Mouse (Mus musculus) gastrocnemius, postnatal 10 days (tissue): ENCODE measurements around the gene Pak2. TPM values are rescaled to one million over a fixed set of nuclear protein-coding genes. Genes with fewer than 3 reads are reported as not detected.
"Not testable (repeated sequence)": the region's sequence is repeated elsewhere in the genome, so short reads cannot be mapped to it uniquely, and the experiment has no call there.

Experiments
- DNase-seq: peaks from one replicate; pipeline ENCODE4 v3.0.0; 2021; ENCODE audit warnings: mixed read lengths
- long read RNA-seq, 2 experiments: library from polyadenylated mRNA; stranded (forward); transcript quantifications; one replicate each; pipeline ENCODE4 v2.0.0; 2021
- total RNA-seq, 2 experiments: library from RNA; stranded (reverse); gene quantifications; 2 replicates each; pipeline ENCODE4 v1.2.3; 2021

Pak2 gene
- total RNA-seq: 10 to 100 TPM; 22.7 to 26.7 TPM
- long read RNA-seq, experiment 1, full-length matches to known transcripts: 15 of 19 reads
- long read RNA-seq, experiment 1, partial matches to known transcripts: 4 of 19 reads
- long read RNA-seq, experiment 1, other reads (novel, unspliced or antisense): 0 of 19 reads
- long read RNA-seq, experiment 2, full-length matches to known transcripts: 15 of 17 reads
- long read RNA-seq, experiment 2, partial matches to known transcripts: 1 of 17 reads
- long read RNA-seq, experiment 2, other reads (novel, unspliced or antisense): 1 of 17 reads

DNA sequence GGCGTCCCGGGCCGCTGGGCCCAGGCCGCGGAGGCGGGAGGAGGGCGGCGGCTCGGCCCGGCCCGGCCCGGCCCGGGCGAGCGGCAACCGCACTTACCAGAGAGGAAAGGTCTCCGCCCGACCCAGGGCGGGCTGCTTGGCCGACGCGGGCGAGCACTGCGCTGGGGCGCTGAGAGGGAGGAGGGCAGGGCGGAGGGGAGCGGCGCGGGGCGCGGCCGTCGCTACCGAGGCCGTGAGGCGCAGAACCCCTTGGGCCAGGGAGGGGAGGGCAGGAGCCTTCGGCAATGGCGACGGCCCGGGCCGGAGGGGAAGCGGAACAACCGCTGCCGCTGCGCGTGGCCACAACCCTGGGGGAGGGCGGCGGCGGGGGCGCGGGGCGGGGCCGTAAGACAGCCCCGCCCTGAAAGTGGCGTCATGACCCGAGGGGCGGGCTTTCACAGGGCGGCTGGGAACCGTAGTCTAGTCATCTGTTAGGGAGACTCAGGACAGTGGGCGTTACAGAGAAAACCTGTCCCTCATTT is at the start of gene Pak2:
Pak2 (minus strand) TSS at position 352 of the 521 bp plus-strand sequence.
- DNase-seq: peak; percentile 89

DNA sequence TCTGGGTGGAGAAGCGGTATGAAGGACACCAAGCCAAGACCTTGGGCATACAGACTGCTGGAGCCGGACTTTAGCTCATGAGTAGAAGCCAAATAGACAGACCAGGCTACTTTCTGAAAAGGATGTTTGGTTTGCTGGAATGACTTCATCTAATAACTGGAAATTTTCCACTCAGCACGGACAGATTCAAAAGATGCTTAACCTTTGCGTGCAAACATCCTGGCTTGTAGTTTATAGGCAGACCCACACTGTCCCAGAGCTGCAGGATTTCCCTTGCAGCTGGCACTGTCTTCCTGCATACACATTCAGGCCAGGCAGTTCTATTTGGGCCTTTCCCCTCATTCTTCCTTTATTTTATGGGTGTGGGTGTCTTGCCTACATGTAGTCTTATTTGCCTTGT is 47.9 kb upstream of the Pak2 start:
- DNase-seq: no peak

DNA sequence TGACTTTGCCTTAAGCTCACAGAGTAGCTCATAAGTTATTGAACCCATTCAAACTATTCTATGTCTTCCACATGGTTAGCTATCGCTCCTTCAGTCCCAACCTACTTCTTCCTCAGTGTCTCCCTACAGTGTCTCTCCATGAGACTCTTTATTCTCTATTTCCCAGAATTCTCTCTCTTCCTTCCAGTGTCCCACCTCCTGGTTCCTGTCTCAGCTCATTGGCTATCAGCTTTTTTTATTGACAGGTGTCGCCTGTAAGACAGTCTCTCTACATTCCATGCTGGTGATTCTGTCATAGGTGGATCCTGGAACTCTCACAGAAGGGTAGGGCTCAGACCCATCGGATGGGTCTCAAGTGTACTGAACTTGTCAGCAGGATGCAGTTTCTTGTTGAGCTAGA is 46.2 kb upstream of the Pak2 start:
- no peak for DNase-seq

DNA sequence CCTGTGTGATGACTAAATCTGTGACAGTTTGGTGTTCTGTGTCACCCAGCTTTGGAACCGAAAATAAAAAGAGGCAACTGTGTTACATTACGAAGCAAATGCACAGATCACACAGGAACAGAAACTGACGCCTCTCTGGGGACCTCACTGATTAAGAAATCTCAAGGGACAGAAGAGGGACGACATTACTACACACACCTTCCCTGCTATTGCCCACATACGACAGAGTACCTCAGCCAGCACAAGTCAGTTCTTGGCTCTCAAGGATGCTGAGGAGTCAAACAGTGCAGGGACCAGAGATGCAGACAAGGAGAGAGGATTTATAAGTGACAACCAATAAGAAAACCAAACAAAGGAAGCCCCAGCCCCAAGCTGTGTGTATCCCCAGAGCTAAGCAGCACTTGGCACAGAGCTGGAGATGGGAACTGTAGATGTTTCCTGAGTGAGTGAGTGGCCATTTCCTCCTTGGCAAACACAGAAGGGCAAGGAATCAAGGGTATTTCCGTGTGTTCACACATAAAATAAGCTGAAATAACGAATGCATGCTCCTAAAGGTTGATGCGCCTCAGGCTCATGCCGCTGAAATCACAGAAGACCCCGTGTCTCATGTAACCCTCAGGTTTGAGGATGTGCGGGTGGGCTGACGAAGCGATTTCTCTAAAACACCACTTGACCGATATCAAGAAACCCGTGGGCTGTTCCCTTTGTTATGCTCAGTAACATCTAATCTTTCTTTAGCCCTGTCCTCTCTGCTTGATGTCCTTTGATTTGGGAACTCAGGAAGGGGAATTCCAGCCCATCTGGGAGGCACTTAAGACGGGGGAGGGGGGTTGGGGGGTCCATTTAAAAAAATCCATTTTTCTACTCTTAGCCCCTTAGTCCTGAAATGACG is 45.5 kb upstream of the Pak2 start:
- no peak for DNase-seq

DNA sequence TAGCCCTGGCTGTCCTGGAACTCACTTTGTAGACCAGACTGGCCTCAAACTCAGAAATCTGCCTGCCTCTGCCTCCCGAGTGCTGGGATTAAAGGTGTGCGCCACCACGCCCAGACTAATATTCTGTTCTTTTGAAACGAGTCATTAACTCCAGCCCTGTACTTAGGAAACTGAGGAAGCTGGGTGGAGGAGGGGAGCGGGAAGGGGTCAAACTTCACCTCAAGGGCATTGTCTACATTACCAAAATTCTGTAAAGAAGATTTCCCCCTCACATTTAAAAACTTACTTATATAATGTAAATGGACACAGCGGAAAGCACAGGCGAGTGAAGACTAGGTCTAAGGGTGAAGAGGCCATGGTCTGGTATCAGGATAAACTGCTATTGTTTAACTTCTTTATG is 44.9 kb upstream of the Pak2 start:
- DNase-seq: no peak

DNA sequence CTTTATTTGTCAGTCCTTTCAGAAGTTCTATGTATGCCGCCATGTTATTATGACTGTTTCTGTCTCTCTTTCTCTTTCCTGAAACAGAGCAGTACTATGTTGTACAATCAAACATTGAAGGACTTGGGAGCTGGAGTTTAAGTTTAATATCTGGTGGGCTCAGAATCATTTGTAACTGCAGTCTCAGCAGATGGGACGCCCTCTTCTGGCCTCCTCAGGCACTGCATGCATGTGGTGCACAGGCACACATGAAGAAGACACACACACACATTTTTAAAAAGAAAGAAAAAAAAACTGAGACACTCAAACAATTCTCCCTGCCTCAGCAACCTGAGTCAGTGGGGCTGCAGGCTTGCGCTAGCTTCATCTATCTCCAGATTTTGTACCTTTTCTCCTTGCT is 41.3 kb upstream of the Pak2 start:
- DNase-seq: no peak

DNA sequence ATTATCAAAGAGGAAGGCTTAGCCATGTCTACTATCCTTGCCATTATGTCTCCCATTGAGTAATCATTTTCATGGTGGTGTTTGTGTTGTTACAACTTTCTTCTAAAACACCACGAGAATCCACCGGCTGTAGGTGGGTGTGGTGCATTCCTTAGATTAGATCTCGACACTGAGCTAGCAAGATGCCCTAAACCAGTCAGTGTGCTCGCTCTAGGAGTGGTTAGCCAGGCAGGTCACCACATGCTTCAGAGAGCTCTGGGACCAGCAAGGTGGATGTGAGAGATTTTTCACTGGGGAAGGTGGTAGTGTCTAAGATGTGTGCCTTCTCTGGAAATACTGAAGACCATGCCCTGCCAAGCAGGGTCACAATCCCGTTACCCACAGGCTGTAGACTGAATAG is 37.0 kb upstream of the Pak2 start:
- no peak for DNase-seq

DNA sequence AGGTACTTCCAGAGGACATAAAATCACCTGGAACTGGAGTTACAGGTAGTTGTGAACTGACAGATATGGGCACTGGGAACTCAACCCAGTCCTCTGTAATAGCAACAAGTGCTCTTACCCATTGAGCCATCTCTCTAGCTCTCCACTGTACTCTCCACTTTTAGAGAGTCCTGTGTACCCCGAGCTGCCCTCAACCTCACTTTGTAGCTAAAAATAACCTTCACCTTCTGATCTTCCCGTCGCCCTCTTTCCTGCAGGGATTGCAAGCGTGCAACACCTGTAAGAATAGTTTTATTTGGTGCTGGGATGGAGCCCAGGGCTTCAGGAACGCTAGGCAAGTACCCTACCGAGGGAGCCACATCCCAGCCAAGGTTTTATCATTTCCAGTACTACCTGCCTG is 36.6 kb upstream of the Pak2 start:
- DNase-seq: no peak

DNA sequence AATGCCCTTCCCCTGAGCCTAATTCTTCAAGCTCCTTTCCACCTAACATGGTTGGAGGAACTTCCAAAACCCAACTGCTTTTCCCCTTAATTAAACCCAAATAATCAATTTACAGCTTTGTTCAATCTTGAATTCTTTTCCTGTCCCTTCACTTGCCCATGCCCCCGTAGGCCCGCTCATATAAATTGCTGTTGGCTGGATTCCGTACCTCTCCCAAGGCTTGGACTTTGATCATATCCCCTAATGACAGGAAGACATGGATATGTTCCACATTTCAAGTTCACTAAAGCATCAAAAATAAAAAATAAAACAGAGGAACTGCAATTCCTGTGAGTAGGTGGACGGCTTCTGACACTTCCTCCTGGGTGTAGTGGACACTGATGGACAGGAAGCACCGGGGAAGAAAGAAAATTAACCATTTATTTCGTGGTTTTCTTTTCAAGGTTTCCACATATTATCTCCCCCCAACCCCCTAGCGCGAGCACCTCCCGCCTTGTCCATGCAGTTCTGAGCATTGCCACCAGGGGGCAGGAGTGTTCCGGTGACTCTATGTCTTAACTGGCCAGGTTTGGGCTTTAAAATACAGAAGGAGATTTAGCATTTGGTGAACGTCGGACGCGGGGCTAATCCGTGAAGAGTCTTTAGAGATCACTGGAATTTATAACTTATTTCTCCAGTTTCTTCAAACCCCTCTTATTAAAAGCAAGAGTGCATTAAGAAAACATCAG is 36.0 kb upstream of the Pak2 start:
- DNase-seq: peak; percentile 87

DNA sequence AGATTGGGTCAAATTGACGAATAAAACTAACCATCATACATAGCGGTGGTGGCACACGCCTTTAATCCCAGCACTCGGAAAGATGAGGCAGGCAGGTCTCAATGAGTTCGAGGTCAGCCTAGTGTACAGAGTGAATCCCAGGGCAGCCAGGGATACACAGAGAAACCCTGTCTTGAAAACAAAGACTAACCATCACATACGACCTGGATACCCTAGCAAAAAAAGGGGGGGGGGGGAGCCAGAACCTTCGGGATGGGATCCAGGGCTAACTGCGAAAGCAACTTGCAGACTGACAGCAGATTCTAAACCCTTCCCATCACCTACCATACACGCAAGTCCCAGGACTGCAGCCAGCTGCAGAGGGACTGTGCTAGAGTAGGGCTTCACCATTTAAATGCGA is 35.3 kb upstream of the Pak2 start:
- DNase-seq: no peak

DNA sequence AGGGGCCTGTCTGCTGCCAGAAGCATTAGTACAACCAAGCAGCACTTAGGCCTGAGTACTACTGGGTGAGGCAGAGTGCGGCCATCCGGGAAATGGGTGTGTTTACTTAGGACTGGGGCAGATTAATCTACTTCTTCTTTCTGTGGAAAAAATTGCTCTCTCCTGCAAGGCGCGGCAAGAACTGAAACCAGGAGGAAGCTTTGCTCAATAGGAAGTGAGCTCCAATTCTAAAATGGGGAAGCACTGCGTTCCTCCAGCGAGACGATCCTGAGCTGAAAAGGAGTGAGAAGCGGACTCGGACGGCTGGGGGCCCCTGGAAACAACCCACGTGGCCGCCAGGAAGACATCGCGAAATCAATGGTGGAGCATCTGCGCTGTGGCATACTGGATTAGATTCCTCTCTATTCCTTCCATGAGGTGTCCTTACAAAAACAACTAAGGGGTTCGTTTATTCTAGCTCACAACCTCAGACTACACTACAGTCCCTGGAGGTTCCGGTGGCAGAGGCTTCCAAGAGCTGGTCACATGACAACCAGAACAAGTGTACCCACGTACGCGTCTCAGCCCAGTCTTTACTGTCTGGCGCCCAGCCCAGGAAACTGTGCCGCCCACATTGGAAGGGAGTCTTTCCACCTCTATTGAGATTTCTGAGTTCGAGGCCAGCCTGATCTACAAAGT is 34.5 kb upstream of the Pak2 start:
- DNase-seq: no peak

DNA sequence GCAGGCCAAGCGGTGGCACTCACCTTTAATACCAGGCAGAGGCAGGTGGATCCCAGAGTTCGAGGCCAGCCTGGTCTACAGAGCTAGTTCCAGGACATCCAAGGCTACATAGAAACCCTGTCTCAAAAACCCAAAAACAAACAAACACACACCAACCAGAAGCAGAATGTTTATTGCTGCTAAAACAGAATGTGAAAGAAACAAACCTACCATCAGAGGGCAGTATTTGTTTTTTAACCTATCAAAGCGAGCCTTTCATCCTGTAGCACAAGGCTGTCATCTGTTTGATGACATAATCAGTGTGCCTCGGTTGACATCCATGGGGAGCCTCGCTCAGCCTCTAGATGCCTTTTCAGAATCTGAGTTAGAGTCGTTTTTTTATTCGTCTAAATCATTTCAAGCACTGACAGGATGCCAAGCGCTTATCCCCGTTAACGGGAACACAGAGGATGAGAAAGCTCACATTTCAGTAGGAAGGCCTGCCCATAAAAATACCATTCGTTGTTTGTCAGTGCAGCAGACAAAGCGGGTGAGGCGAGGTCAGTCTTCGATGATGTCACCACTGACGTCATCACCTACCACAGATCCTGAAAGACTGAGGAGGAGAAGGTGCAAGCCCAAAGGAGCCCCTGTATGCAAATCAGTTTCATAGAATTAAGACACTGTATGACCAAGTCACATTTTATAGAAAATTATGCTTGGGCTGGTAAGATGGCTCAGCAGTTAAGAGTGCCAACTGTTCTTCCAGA is 32.0 kb upstream of the Pak2 start:
- no peak for DNase-seq

DNA sequence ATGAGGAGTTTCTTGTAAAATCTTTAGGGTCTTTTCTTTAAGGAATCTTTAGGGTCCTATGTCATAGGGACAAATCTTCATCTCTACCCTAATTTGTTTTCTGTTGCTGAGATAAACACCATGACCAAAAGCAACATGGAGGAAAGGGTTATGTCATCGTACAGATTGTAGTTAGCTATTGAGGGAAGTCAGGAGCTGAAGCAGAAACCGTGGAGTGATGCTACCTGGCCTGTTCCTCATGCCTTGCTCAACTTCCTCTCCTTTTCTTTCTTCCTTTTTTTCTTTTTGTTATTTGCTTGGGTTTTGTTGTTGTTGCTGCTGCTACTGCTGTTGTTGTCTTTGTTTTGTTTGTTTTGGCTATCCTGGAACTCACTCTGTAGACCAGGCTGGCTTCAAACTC is 29.4 kb upstream of the Pak2 start:
- DNase-seq: no peak

DNA sequence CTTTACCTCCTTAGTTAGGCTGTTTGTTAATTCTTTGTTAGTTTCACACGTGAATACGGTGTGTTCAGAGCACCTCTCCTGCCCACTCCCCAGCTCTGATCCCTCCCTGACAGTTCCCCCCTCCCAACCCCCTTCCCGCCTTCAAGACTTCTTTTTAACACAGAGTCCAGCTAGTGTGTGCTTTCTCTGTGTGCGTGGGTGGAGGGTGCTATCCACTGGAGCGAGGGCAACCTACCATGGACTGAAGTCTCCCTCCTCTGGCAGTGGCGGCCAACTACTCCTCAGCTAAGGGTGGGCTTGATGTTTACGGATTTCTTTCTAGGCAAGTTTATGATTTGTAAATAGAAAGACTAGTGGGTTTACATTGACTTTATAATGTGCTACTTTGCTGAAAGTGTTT is 29.0 kb upstream of the Pak2 start:
- DNase-seq: no peak

DNA sequence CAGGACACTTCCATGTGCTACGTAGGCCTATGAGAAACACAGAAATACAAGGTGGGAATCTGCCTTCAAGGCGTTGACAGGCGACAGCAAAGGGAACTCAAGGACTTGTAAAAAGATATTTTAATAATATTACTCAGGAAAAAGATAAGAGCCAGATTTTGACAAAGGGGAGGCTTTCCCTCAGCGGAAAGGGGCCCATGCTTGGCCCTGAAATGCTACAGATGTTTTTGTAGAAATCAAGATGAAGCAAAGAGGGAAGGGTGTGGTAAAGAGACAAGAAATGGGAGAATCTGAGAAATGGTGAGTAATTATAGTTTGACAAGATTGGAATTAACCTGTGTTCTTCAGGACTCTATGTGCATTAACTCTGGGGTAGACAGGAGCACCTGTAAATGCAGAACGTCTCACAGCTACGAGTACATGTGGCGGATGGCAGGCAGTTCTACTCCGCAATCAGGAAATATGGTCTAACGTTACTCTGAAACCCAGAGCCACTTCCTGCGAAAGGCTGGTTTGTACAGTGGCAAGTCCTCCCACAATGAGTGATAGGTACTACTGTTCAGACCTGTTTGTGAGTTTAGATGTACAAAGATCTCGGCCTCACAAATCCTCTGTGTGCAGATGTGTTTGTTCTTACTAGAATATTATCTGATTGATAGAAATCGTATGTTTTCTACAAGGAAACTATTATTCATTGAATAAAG is 28.4 kb upstream of the Pak2 start:
- DNase-seq: no peak

DNA sequence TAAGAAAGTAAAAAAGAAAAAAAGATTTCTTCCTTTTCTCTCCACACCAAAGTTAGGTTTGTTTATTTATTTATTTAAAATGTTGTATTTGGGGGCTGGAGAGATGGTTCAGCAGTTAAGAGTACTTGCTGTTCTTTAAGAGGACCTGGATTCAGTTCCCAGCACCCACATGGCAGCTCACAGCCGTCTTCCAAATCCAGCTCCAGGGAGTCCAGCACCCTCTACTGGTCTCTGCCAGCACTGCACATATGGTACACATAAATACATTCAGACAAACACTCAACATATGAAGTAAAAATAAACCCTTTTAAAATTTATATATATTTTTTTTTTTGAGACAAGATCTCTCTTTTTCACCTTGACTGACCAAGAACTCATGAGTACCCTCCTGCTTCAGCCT is 26.6 kb upstream of the Pak2 start:
- DNase-seq: no peak

DNA sequence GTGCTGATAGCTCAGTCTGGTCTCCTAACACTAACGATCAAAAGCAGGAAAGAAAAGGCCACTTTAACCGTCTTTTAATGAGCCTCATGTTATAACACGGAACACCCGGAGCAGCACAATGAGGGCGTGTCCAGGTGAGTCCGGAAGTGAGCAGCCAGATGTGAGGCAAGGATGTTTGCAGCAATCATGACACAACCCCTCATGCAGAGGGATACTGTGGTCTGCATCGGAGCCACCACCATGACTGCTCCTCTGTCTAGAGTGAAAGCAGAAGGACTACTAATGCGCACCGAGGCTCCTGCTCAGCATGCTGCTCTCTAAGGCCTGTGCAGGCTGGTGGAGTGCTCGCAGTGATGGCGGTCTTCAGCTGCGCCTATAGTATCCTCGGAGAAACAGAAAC is 23.2 kb upstream of the Pak2 start:
- no peak for DNase-seq

DNA sequence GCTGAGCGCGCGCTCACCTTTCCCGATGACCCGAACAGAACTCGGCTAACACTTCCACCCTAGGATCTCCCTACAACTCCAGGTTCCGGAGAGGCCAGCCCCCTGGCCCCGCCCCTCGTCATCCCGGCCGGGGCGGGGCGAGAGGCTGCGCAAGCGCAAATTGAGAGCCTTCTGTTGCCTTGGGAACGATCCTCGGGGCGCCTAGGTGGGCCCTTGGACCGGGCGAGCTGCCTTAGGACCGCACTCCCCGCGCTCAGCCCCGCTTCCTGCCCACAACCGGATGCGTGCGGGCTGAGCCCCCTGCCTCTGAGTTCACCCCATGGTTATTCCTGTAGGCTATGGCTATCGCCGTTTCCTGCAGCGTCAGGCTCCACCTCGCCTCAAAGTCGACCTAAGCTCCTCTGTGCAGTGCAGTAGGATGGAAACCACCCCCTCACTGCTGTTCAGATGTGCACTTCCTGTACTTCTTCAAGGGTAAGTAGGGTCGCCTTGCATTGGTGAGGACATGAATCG is 20.6 kb upstream of the Pak2 start, which contains the start of the genes Pigx and Cep19:
Pigx (minus strand) TSS at position 103 of the 513 bp plus-strand sequence.
Cep19 (plus strand) TSS at position 163 of the 513 bp plus-strand sequence.
- peak; percentile 88 for DNase-seq

DNA sequence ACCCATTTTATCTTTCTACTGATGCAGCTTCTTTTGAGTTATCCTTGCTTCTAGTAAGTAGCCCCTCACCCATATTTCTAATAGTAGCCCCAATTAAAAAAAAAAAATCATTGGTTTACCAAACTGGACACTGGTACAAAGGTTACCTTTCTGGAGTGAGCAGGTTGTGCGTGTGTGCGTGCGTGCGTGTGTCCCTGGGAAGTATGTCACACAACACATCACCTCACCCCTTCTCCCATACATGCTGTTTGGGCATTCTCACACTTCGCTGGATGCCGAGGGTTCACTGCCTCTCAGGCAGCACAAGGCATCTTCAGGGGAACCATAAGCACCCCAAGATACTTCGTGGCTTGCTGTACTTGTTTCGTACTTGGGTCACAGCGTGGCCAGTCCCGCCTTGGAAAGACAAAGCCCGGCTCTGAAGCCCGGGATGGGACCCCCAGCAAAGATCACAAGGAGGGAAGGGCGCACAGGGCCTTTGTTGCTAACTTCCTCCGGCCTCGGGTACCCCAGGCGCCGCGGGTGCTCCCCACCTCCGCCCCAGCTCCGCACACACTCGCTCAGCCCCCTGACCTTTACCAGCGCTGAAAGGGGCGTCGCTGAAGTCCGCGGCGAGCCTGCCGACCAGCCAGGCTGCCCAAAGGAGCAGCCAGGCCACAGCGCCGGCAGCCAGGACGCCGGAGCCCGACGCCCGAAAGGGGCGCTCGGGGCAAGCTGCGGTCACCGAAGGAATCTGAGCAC is 19.9 kb upstream of the Pak2 start:
- DNase-seq: no peak

DNA sequence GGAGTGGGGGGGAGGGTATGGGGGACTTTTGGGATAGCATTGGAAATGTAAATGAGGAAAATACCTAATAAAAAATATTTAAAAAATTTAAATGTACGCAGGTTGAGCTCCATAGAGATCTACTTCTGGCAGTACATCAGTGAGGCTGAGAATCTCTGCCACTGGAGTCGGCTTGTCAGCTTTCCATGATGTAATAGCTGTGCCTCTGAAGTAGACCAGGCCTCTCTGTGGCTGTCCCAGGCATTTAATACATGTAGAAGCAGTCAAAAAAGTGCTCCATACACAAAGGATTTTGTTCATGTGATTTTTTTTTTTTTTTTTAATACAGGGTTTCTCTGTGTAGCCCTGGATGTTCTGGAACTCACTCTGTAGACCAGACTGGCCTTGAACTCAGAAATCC is 18.6 kb upstream of the Pak2 start:
- not testable (repeated sequence) for DNase-seq
